Mouse (Mus musculus) brain, embryonic 14.5 days (tissue): Measurements from ENCODE around the gene Ephb1.

Source experiments
- CTCF ChIP-seq: fragments of 200-500 bp; IDR thresholded peaks from 2 replicates; pipeline ENCODE4 v1.5.1; 2012; ENCODE audit warnings: inconsistent platforms, mild to moderate bottlenecking, moderate library complexity, borderline replicate concordance; ENCODE audit not compliant: insufficient read depth, insufficient read length; ENCODE audit errors: extremely low read depth
- POLR2A ChIP-seq: fragments of 200-500 bp; IDR thresholded peaks from 2 replicates; pipeline ENCODE4 v1.6.1; 2012; ENCODE audit warnings: mild to moderate bottlenecking, inconsistent platforms, borderline replicate concordance; ENCODE audit not compliant: poor library complexity, insufficient read depth, insufficient read length, severe bottlenecking; ENCODE audit errors: extremely low read depth

- TF ChIP-seq POLR2A (no peak), CTCF (no peak)
Observed at GRCm38 (mm10) chr9:101903406-101903805, 451.1 kb downstream of the Ephb1 start.
